Mouse (Mus musculus) c-Kit-positive CD71-positive TER-119-positive erythroid progenitor cells, embryonic 14.5 days (primary cell): Measurements from ENCODE around the gene Myo1f.
"Not testable (repeated sequence)": the region's sequence is repeated elsewhere in the genome, so short reads cannot be mapped to it uniquely, and the experiment has no call there.

Source experiments
- DNase-seq: peaks from one replicate; pipeline ENCODE4 v3.0.0-alpha.2; 2013; ENCODE audit warnings: low spot score

Gene Myo1f

GRCm38 (mm10) chr17:33584061-33584460 is 28.6 kb downstream of the Myo1f start:
- DNase-seq = no peak

- no peak for DNase-seq
Observed at GRCm38 (mm10) chr17:33586011-33586410, 30.5 kb downstream of the Myo1f start.

GRCm38 (mm10) chr17:33597271-33597670 is 41.8 kb downstream of the Myo1f start:
- no peak for DNase-seq

GRCm38 (mm10) chr17:33598506-33598905 is 43.0 kb downstream of the Myo1f start:
- no peak for DNase-seq

DNA sequence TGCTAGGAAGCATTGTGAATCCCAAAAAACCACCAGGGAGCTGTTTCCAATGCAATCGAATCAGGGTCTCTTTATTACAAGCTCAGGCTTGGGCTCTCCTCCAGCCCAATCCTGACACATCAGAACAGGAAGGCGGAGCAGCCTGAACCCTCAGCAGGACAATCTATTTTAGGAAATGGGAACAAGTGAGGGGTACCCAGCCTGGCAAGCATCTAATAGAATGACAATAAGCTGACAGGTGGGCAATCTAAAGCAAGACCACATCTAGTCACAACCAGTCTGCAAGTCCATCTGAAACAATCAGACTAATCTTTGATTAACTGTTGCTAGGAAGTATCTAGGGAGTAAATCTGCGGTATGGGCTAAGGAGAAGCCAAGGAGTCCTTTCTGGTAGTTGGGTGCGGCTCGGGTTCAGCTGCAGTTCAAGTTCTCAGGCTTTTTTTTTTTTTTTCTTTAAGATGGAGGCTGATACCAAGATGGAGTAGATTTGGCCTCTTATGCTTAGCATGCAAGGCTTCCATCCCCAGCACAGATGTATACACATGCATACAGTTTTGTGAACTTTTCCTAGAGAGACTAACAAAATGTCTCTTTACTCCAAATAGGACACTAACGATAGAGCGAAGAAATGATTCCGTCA is 44.4 kb downstream of the Myo1f start:
- DNase-seq = no peak

- DNase-seq = no peak
Observed at GRCm38 (mm10) chr17:33600831-33601230, 45.3 kb downstream of the Myo1f start.

- DNase-seq = no peak
Observed at GRCm38 (mm10) chr17:33601947-33602346, 46.4 kb downstream of the Myo1f start.

- no peak for DNase-seq
Observed at GRCm38 (mm10) chr17:33607273-33607672, 51.8 kb downstream of the Myo1f start.

DNA sequence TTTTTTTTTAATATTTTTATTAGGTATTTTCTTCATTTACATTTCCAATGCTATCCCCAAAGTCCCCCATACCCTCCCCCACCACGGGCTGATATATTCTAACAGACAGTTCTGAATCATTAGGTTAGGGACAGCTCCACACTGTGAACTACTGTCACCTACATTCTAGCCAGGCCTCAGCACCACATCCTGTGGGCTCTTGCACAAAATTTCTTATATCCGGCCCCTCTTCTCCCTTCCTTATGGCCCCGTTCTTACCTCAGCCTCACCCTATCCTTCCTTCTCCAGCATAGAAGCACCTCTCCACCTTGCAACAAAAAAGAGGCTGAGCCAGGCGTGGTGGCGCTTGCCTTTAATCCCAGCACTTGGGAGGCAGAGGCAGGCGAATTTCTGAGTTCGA is 55.0 kb downstream of the Myo1f start:
- DNase-seq = no peak

DNA sequence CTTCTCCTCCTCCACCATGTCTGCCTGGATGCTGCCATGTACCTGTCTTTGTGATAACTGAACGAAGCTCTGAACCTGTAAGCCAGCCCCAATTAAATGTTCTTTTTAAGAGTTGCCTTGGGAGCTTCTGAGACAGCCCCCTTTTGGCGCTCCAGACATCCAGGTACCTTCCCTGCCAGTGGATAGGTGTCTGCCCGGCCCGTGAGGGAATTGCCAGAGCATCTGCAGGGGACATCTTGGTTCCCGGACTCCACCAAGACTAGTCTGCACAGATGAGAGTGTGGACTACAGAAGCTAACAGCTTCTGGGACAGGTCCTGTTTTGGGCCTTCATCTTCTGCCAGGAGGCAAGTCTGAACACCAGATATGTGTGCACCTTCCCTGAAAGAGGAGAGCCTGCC is 58.2 kb downstream of the Myo1f start:
- not testable (repeated sequence) for DNase-seq

- no peak for DNase-seq
Observed at GRCm38 (mm10) chr17:33627281-33627680, 71.8 kb downstream of the Myo1f start.

DNA sequence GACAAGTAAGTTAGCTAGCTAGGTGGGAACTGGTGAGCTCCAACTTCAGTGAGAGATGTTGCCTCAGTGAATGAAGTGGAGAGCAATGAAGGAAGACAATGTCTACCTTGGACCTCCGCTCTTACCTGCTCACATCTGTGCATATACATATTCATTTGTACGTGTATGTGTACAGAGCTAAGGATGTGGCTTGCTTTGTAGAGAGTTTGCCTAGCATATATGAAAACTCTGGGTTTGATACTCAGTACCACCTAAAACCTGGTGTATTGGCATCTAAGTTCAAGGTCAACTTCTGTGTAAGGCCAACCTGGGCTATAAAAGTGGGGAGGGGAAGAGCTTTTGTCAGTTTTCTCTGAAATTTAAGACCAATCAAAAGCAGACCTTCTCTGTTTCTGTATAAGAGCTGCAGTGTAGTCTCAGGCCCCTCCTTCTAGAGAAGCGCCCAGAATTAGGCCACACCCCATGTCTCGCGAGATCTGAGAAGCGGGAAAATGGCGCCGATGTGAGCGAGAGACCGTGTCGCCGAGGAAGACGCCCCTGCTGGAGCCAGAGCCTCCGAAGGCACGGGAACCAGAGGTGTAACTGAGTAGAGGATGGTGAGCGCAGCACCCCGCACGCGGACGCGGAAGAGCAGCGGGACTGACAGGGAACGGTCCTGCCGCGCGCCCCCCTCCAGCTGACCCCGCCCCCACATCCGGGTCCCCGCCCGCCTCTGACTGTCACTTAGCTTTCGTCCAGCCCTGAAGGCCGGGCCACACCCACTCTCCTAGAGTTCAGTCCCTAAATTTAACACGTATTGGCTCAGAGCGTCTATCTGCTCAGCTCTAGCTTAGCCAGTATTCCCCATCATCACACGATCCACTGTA is 73.3 kb downstream of the Myo1f start, which contains the start of gene Zfp414:
Gene Zfp414 (plus strand): TSS at position 470 of the 866 bp plus-strand sequence.
- peak; percentile 97 for DNase-seq

GRCm38 (mm10) chr17:33629487-33630125 is 74.1 kb downstream of the Myo1f start:
- DNase-seq = no peak

DNA sequence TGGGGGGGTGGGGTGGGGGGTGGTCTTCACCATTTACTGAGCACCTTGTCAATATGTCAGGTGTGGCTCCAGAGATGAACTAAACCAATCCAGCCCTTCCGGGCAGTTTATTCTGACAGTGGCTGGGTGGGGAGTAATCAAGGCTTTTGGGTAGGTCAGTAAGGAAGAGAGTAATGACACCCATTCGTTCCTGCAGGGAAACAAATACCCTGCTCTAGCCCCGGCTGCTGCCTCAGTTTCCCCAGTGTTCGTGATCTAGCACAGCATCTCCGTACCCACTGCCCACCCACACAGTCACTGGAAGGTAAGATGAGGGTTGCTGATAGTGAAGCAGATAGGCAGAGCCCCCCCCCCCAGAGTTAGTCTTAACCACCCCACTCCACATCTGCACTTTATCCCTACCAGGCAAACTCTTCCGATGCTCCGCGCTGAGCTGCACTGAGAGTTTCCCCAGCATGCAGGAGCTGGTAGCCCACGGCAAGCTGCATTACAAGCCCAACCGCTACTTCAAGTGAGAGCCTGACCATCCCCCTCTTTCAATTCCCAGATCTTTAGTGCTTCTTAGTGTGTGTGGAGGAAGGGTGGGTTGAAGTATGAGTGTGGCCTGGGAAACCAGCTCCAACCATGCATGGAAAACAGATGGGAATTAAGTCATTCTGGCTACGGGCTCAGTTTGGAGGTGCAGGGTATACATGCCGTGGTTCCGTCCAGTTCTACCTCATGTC is 74.8 kb downstream of the Myo1f start:
- DNase-seq = no peak

DNA sequence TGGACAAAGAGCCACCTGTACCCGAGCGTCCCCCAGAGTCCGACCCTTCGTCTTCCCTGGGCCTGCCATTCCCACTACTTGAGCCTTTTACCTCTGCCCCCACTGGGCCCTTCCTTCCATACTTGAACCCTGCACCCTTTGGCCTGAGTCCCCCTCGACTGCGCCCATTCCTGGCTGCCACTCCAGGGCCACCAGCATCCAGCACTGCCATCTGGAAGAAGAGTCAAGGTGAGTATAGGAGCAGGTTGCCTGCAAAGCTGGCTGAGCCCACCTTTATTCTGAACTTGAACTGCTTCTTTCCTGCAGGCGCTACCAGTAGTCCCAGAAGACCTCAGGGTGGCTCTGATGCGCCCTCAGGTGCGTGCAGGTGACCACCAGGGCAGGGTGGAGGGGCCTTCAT is 75.7 kb downstream of the Myo1f start:
- no peak for DNase-seq

GRCm38 (mm10) chr17:33631796-33632195 is 76.3 kb downstream of the Myo1f start:
- no peak for DNase-seq

GRCm38 (mm10) chr17:33637038-33637437 is 81.5 kb downstream of the Myo1f start:
- DNase-seq = no peak

- DNase-seq = no peak
Observed at GRCm38 (mm10) chr17:33637516-33638276, 82.2 kb downstream of the Myo1f start, which contains the start of gene Pram1. TSS of gene Pram1 (plus strand) at chr17:33638056.

DNA sequence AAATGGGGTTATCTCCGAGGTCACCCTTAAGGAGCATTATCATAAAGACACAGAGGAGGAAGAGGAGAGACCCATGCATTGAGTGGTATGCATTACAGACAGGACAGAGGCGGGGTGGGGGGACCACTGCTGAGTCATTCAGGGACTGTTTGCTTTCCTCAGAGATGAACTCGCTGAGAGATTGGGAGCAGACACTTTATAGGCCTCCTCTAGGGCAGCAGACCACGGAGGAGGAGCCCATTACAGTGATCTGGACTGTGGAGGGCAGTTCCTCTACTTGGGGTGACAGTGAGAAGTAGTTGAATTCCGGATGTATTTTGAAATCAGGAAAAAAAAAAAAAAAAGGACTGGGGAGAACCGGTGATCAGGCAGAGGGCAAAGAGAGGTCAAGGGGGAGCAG is 84.2 kb downstream of the Myo1f start:
- no peak for DNase-seq

- DNase-seq = no peak
Observed at GRCm38 (mm10) chr17:33644068-33644467, 88.6 kb downstream of the Myo1f start.

GRCm38 (mm10) chr17:33645073-33645472 is 89.6 kb downstream of the Myo1f start:
- DNase-seq = no peak
